Mouse (Mus musculus): ENCODE data around the gene Mrps14.

The Mrps14 gene

DNA sequence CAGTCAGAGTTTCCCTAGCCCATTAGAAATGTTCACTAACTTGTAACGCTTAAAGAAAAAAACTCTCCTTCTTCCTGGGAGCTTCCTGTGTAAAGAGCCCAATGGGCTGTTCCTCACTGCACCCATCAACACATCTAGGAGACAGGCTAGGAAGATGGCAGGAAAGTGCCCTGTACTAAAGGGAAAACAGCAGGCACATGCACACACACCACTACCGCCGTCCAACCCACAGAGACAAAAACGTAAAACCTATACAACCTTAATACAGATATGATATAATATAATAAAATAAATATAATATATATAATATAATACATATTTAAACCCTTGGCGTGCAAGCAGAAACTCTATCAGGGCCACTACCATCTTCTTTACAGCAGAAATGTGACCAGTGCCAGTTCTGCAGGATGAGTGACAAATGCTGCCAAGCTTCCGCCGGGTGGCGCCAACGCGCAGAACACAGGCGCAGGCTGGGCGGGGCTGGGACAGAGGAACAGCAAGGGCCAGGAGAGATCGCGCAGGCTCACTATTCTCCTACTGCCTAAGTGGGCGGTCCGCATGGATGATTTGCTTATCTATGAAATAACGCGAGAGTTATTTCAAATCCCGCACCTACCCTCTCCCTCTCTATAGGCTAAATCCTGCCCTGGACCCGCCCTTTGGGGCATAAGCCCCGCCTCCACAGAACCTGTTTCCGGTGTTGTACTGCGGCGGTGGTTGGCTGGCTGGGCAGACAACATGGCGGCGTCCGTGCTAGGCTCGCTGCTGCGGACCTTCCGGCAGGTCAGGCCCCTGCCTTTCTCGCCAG lies at the start of gene Mrps14:
Gene Mrps14 (plus strand): TSS at position 687 of the 808 bp plus-strand sequence.
- in situ Hi-C loops (cut with MboI, MseI) = no loop called here

DNA sequence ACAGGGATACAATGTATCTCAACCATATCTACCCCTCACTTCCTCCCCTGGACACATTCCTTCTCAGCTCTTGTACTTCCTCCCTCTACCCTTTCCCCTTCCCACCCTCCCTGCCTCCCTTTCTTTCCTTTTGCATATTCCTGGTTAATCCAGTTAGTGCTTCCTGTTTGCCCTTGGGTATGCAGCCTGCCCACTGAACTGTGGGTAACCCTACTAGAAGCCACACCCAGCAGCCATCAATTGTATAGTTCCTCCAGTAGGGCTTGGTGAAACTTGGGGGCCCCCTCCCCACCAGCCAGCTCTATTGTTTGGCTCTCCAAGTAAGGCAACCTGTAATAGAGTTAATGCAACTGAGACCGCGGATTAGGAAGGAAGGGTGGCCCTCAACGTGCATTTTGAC lies 49.4 kb upstream of the Mrps14 start:
- in situ Hi-C loops (cut with MboI, MseI) = no loop called here

- in situ Hi-C loops (cut with MboI, MseI) = no loop called here
Measured at GRCm38 (mm10) chr1:160147274-160147673, 47.7 kb upstream of the Mrps14 start.

DNA sequence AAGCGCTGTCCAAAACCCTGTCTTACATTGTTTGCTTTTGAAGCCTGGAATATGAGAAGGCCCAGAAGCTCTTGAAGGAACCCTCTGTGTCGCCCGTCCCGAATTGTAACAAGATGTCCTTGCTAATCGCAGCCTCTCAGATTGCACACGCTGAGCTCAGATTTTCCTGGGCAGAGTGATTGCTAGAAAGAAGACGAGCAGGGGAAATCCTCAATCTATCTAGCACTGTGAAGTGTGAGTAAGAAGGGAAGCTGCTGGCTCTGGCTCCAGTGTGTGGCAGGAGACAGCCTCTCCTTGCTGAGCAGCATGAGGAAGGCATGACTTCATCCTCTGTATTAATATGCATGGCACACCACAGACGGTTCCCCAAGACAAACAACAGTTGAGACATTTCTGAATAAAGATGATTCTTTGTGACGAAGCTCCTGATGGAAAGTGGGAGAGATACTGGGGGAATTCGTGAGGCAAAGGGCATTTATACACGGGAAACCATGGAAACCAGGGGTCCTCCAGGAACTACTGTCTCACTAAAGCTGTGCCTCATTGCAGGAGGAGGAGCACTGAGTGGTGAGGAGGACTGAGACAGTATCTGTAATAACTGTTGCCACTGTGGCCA lies 45.6 kb upstream of the Mrps14 start:
- in situ Hi-C loops (cut with MboI, MseI) = no loop called here

- in situ Hi-C loops (cut with MboI, MseI) = no loop called here
Measured at GRCm38 (mm10) chr1:160150726-160151125, 44.3 kb upstream of the Mrps14 start.

- in situ Hi-C loops (cut with MboI, MseI) = no loop called here
Measured at GRCm38 (mm10) chr1:160153480-160153879, 41.5 kb upstream of the Mrps14 start, which contains the start of gene Tnn. Tnn (minus strand) TSS chr1:160153580.

DNA sequence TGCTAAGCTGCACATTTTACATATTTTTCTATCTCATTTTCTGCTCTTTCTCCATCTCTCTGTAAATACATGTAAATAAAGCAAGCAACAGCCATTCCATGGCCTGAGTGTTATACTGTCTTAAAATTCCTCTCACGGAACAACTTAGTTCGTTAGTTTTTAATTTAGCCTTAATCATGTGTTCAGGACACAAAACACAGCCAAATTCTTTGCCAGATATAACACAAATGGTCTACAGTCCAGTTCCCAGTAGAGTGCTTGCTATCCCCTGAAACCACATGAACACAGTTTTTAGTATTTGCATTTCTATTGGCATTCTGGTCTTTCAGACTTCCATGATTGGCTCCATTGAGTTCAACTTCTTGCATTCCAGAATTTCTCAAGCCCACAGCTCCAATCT lies 36.8 kb upstream of the Mrps14 start:
- in situ Hi-C loops (cut with MboI, MseI) = no loop called here

DNA sequence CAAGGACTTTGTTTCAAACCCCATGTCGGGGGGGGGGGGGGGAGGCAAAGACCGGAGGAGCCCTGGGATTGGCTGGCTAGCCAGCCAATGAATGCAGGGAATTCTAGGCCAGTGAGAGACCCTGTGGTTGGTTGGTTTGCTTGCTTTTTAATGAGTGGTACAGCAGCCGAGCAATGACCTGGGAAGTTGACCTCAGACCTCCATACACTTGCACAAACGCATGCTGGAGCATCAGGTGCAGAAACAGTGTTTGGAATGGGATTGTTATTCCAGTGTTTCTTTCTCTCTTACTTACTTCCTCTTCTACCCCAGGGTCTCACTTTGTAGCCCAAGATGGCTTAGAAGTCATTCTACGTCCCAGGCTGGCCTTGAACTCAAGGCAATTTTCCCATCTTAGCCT lies 28.4 kb upstream of the Mrps14 start:
- in situ Hi-C loops (cut with MboI, MseI) = no loop called here

- in situ Hi-C loops (cut with MboI, MseI) = loop anchor here (5.0 to 10.0 kb wide), 3 partner anchors 85 to 265 kb away; no protein-coding TSS in a partner anchor
Measured at GRCm38 (mm10) chr1:160176903-160177302, 18.1 kb upstream of the Mrps14 start.

DNA sequence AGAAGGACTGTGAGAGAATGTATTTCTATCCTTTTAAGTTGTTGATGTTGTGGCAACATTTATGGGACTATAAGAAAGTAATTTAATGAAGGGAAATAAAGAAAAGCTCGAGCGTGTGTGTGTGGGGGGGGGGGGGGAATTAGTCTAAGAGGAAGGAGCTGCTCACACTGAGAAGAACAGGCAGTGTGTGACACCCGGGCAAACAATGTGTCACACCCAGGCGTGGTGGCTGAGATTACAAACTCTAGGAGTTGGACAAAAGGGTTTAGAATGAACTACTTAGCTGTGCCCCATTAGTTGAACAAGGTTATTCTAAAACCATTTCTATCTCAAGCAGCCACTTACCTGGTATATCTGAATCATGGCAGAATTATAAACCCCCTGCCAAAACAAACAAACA lies 13.8 kb upstream of the Mrps14 start:
- in situ Hi-C loops (cut with MboI, MseI) = loop anchor here in 1 of 2 experiments (5.0 to 10.0 kb wide), 2 partner anchors 84 to 786 kb away; no protein-coding TSS in a partner anchor

DNA sequence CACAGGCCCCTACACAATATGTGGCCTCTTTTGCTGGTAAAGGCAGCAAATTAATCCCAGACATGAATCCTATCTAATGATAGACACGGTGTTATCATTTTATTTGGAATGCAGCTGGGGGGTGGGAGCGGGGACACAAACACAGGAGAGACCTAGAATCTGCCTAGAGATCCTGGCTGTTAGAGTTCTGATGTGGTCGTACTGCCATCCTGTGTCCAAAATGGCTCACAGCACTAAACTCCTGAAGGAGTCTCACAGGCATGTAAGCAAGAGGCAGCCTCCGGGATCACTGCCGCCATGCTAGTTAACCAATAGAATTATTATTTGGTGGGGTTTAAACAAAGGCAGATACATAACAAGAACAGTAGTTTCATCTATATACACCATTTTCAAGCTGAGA lies 10.5 kb upstream of the Mrps14 start:
- in situ Hi-C loops (cut with MboI, MseI) = loop anchor here in 1 of 2 experiments (5.0 to 10.0 kb wide), 2 partner anchors 87 to 790 kb away; no protein-coding TSS in a partner anchor

- in situ Hi-C loops (cut with MboI, MseI) = no loop called here
Measured at GRCm38 (mm10) chr1:160195337-160195663, 285 bp downstream of the Mrps14 start.

DNA sequence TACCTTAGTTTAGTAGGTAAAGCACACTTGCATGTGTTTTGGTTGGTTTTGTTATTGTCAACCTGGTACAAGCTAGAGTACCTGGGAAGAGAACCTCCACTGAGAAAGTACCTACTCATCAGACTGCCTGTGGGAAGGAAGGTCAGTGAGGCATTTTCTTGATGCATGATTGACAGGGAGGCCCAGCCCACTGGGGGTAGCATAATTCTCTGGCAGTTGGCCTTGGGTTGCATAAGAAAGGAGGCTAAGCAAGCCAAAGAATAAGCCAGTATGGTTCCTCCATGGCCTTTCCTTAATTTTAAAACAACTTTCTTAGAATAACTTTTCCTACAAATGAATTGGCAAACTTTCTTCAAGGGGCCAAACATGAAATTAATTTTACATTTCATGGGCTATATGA lies 10.5 kb downstream of the Mrps14 start:
- in situ Hi-C loops (cut with MboI, MseI) = loop anchor here in 1 of 2 experiments (5.0 to 10.0 kb wide), 2 partner anchors 522 to 1659 kb away; no protein-coding TSS in a partner anchor

DNA sequence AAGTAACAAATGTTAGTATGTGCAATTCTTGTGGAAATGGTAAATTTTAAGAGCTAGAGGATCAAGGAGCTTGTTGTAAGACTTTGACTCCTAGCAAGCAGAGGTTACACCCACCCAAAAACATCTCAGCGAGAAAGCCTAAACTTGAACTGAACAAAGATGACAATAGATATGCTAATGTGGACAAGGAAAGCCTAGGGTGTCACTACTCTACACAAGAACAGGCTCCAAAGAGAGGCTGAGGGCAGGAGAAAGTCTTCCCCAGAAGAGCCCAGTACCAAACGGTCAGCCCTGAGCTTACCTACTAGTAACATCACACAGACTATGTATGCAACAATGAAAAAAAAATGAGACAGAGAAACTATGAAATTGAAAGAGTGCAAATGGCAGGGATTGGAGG lies 14.8 kb downstream of the Mrps14 start:
- in situ Hi-C loops (cut with MboI, MseI) = loop anchor here (5.0 to 10.0 kb wide), 3 partner anchors 517 to 1665 kb away; partner anchors contain the start of gene Suco (in 1 of the 2)

GRCm38 (mm10) chr1:160210566-160210965 lies 15.6 kb downstream of the Mrps14 start:
- in situ Hi-C loops (cut with MboI, MseI) = loop anchor here in 1 of 2 experiments (10.0 kb wide), 1 partner anchor 1664 kb away; the partner anchor contains the start of gene Suco

DNA sequence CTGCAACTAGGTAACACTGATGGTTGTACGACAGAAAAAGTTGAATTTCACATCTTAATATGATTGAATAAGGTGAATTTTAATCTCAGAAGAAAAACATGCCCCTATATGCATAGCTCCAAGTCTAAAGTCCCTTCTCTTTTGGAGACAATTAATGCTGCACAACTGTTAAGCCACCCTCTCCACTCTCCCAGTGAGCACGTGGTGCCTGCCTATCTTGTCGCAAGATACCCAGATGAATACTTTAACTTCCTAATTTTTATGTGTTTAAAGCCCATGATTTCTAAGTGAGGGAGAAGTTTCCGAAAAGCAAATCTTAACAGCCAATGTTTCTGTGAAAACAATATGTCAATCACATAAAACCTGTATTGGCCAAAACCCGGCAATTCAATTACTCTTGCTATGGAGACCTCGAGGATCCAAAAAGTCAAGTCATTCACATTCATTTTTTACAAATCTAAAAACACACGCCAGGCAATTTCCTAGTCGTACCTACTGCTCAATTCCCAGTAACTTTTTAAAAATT lies 16.6 kb downstream of the Mrps14 start:
- in situ Hi-C loops (cut with MboI, MseI) = loop anchor here in 1 of 2 experiments (10.0 kb wide), 1 partner anchor 1663 kb away; the partner anchor contains the start of gene Suco

DNA sequence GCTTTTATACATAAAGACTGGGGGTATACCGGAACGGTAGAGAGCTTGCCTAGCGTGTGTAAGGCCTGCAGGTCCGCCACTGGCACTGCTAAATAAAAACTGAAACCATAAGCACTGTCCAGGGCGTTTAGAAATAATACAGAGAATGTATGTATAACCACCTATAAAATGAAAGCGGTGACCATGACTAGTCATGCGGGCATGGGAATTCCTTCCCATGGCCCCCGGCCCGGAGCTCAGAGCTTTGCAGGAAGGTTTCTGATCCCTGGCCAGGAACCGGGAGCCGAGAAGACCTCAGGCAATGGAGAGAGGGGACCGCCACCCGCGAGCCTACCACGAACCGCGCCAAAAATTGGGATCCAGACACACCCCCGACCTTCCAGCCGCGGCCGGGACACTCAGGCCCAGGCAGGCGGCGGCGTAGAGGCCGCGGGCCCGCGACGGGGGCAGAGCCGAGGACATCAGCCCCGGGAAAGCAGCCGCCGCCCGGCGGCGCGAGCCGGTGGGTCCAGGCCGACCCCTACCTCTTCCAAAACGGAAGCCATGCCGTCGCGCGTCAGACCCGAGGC lies 17.2 kb downstream of the Mrps14 start:
- in situ Hi-C loops (cut with MboI, MseI) = loop anchor here in 1 of 2 experiments (10.0 kb wide), 1 partner anchor 1663 kb away; the partner anchor contains the start of gene Suco

- in situ Hi-C loops (cut with MboI, MseI) = loop anchor here in 1 of 2 experiments (10.0 kb wide), 1 partner anchor 1662 kb away; the partner anchor contains the start of gene Suco
Measured at GRCm38 (mm10) chr1:160212703-160213669, 18.0 kb downstream of the Mrps14 start, which contains the start of gene Cacybp. Cacybp (minus strand) TSS chr1:160212875.

- in situ Hi-C loops (cut with MboI, MseI) = loop anchor here in 1 of 2 experiments (10.0 kb wide), 1 partner anchor 1661 kb away; the partner anchor contains the start of gene Suco
Measured at GRCm38 (mm10) chr1:160214171-160214570, 19.2 kb downstream of the Mrps14 start.

- in situ Hi-C loops (cut with MboI, MseI) = loop anchor here in 1 of 2 experiments (10.0 kb wide), 1 partner anchor 1657 kb away; the partner anchor contains the start of gene Suco
Measured at GRCm38 (mm10) chr1:160217898-160218297, 22.9 kb downstream of the Mrps14 start.

All from T-helper 17 cell (primary cell).